Mouse (Mus musculus) myocyte (in vitro differentiated cells): ENCODE data around the gene Clpb.

ENCODE experiments used
- CEBPB ChIP-seq: IDR thresholded peaks from 2 replicates; pipeline ENCODE4 v1.6.1; 2011; ENCODE audit warnings: mild to moderate bottlenecking, moderate library complexity; ENCODE audit not compliant: poor library complexity, insufficient read depth, severe bottlenecking
- E2F4 ChIP-seq: IDR thresholded peaks from one replicate; pipeline ENCODE4 v1.6.1; 2011; ENCODE audit warnings: mild to moderate bottlenecking, control low read depth, moderate library complexity; ENCODE audit not compliant: insufficient read depth
- MAX ChIP-seq: IDR thresholded peaks from one replicate; pipeline ENCODE4 v1.6.1; 2011; ENCODE audit warnings: low read depth, mild to moderate bottlenecking, control low read depth
- MYOD1 ChIP-seq, 3 experiments: IDR thresholded peaks; one replicate each; pipeline ENCODE4 v1.6.1; 2011; ENCODE audit warnings: control low read depth in 2 of 3, low read depth in 2 of 3, mild to moderate bottlenecking in 2 of 3, moderate library complexity in 1 of 3; ENCODE audit not compliant: insufficient read length in 2 of 3, control insufficient read depth in 1 of 3
- MYOG ChIP-seq, 3 experiments: IDR thresholded peaks; one replicate each; pipeline ENCODE4 v1.6.1; 2011; ENCODE audit warnings: control low read depth in 2 of 3, low read depth in 2 of 3, mild to moderate bottlenecking in 2 of 3; ENCODE audit not compliant: insufficient read length in 2 of 3, control insufficient read depth in 1 of 3, insufficient read depth in 1 of 3
- POLR2A ChIP-seq: IDR thresholded peaks from one replicate; pipeline ENCODE4 v1.6.1; 2011; ENCODE audit warnings: low read depth, mild to moderate bottlenecking, control low read depth, moderate library complexity; ENCODE audit not compliant: insufficient read length
- POLR2AphosphoS2 ChIP-seq: IDR thresholded peaks from one replicate; pipeline ENCODE4 v1.6.1; 2011; ENCODE audit warnings: low read depth, control low read depth; ENCODE audit not compliant: insufficient read length
- REST ChIP-seq: IDR thresholded peaks from one replicate; pipeline ENCODE4 v1.6.1; 2011; ENCODE audit warnings: mild to moderate bottlenecking, control low read depth, moderate library complexity; ENCODE audit not compliant: insufficient read depth, insufficient read length
- SRF ChIP-seq: IDR thresholded peaks from one replicate; pipeline ENCODE4 v1.6.1; 2011; ENCODE audit warnings: low read depth; ENCODE audit not compliant: control insufficient read depth, insufficient read length
- TCF12 ChIP-seq: IDR thresholded peaks from one replicate; pipeline ENCODE4 v1.6.1; 2011; ENCODE audit warnings: mild to moderate bottlenecking, control low read depth; ENCODE audit not compliant: poor library complexity, insufficient read depth, severe bottlenecking
- TCF3 ChIP-seq: IDR thresholded peaks from one replicate; pipeline ENCODE4 v1.6.1; 2011; ENCODE audit warnings: low read depth, control low read depth; ENCODE audit not compliant: insufficient read length
- USF1 ChIP-seq: IDR thresholded peaks from one replicate; pipeline ENCODE4 v1.6.1; 2011; ENCODE audit warnings: low read depth, mild to moderate bottlenecking, control low read depth, moderate library complexity

DNA sequence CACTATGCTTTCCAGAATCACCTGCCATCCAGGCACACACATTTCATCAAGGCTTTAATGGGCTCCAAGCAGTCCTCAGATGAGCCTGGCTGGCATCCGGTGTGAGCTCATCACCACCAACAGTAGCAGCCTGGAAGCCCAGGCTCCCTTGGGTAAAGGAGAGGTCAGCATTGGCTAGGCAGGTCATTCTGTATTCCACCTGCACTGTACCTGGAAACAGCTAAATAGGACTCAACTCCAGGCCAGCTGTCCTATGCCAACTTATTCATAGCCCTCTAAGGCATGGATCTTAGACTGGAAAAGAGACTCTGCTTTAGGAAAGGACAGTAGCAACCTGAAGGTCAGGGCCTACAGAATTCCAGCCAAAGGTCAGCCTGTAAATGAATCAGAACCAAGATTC is 68.7 kb downstream of the Clpb start:
- TF ChIP-seq MYOG (IDR thresholded peaks at IDR 0.05; ENCODE audit: control insufficient read depth in 1 of 3, insufficient read depth in 1 of 3, insufficient read length in 2 of 3, low read depth in 2 of 3) (no peak), POLR2A (no peak), TCF12 (no peak), E2F4 (no peak), USF1 (no peak), TCF3 (no peak), MYOD1 (IDR thresholded peaks at IDR 0.05; ENCODE audit: control insufficient read depth in 1 of 3, insufficient read length in 2 of 3, low read depth in 2 of 3) (no peak), MAX (no peak), POLR2AphosphoS2 (no peak), REST (no peak), CEBPB (no peak), SRF (no peak)
